Mouse (Mus musculus) liver, embryonic 12.5 days (tissue): ENCODE data around the gene Gm1673. TPM values are rescaled to one million over a fixed set of nuclear protein-coding genes. Genes with fewer than 3 reads are reported as not detected.

Experiments used
- polyA plus RNA-seq: library from polyadenylated mRNA; unstranded; fragments of >200 nt; fragmentation: Nextera tagmentation; extraction: Ambion mirVana; gene quantifications from 2 replicates; pipeline ENCODE4 v1.2.1, GENCODE M21; 2016

Gm1673 gene
- polyA plus RNA-seq, 1 experiment from 2014 or later = 11.6 TPM

Other genes with a start within 250 kb of the Gm1673 start
- gene Letm1, start 200.6 kb upstream of the Gm1673 start, polyA plus RNA-seq = 40.9 and 41.7 TPM in 2 replicates
- 38.1 and 40.0 TPM in 2 replicates for gene Nsd2, start 162.7 kb upstream of the Gm1673 start, polyA plus RNA-seq
- gene Nelfa, start 47.0 kb upstream of the Gm1673 start, polyA plus RNA-seq = 42.7 and 42.9 TPM in 2 replicates
- 0.04 and 0.08 TPM in 2 replicates for gene Nat8l, start 12.6 kb downstream of the Gm1673 start, polyA plus RNA-seq
- 0.48 and 0.56 TPM in 2 replicates for gene Poln, start 186.0 kb downstream of the Gm1673 start, polyA plus RNA-seq
- 38.0 and 39.8 TPM in 2 replicates for gene Haus3, start 186.1 kb downstream of the Gm1673 start, polyA plus RNA-seq
- gene Mxd4, start 204.3 kb downstream of the Gm1673 start, polyA plus RNA-seq = 5.4 and 5.5 TPM in 2 replicates